Mouse (Mus musculus): ENCODE results near the gene Rhbdf2. TPM values are rescaled to one million over a fixed set of nuclear protein-coding genes. Genes with fewer than 3 reads are reported as not detected.
"Not testable (repeated sequence)": the region's sequence is repeated elsewhere in the genome, so short reads cannot be mapped to it uniquely, and the experiment has no call there.

Gene Rhbdf2
- total RNA-seq, 2 experiments from 2014 or later = 1.1 to 1.8 TPM

GRCm38 (mm10) chr11:116620073-116620472, 6.7 kb downstream of the Rhbdf2 start:
- DNase-seq (ENCODE audit: extremely low spot score in 1 of 2, low spot score in 1 of 2) = no peak

- no peak for DNase-seq (ENCODE audit: extremely low spot score in 1 of 2, low spot score in 1 of 2)
Observed at GRCm38 (mm10) chr11:116619561-116619960, 7.3 kb downstream of the Rhbdf2 start.

GRCm38 (mm10) chr11:116619156-116619555, 7.7 kb downstream of the Rhbdf2 start:
- no peak for DNase-seq (ENCODE audit: extremely low spot score in 1 of 2, low spot score in 1 of 2)

- no peak for DNase-seq (ENCODE audit: extremely low spot score in 1 of 2, low spot score in 1 of 2)
Observed at GRCm38 (mm10) chr11:116618666-116619065, 8.2 kb downstream of the Rhbdf2 start.

GRCm38 (mm10) chr11:116617641-116618040, 9.2 kb downstream of the Rhbdf2 start:
- no peak for DNase-seq (ENCODE audit: extremely low spot score in 1 of 2, low spot score in 1 of 2)

GRCm38 (mm10) chr11:116616438-116617118, 10.2 kb downstream of the Rhbdf2 start:
- DNase-seq (ENCODE audit: extremely low spot score in 1 of 2, low spot score in 1 of 2) = no peak

- no peak for DNase-seq (ENCODE audit: extremely low spot score in 1 of 2, low spot score in 1 of 2)
Observed at GRCm38 (mm10) chr11:116615735-116616437, 10.9 kb downstream of the Rhbdf2 start.

- no peak for DNase-seq (ENCODE audit: extremely low spot score in 1 of 2, low spot score in 1 of 2)
Observed at GRCm38 (mm10) chr11:116613234-116613633, 13.6 kb downstream of the Rhbdf2 start.

- DNase-seq (ENCODE audit: extremely low spot score in 1 of 2, low spot score in 1 of 2) = no peak
Observed at GRCm38 (mm10) chr11:116612554-116612953, 14.3 kb downstream of the Rhbdf2 start.

GRCm38 (mm10) chr11:116611883-116612282, 14.9 kb downstream of the Rhbdf2 start:
- DNase-seq (ENCODE audit: extremely low spot score in 1 of 2, low spot score in 1 of 2) = no peak

GRCm38 (mm10) chr11:116611168-116611567, 15.7 kb downstream of the Rhbdf2 start:
- DNase-seq (ENCODE audit: extremely low spot score in 1 of 2, low spot score in 1 of 2) = not testable (repeated sequence)

GRCm38 (mm10) chr11:116609965-116610630, 16.7 kb downstream of the Rhbdf2 start:
- no peak for DNase-seq (ENCODE audit: extremely low spot score in 1 of 2, low spot score in 1 of 2)

GRCm38 (mm10) chr11:116607717-116608116, 19.1 kb downstream of the Rhbdf2 start:
- no peak for DNase-seq (ENCODE audit: extremely low spot score in 1 of 2, low spot score in 1 of 2)

GRCm38 (mm10) chr11:116604097-116604496, 22.7 kb downstream of the Rhbdf2 start:
- no peak for DNase-seq (ENCODE audit: extremely low spot score in 1 of 2, low spot score in 1 of 2)

GRCm38 (mm10) chr11:116603339-116603738, 23.5 kb downstream of the Rhbdf2 start:
- no peak for DNase-seq (ENCODE audit: extremely low spot score in 1 of 2, low spot score in 1 of 2)

- no peak for DNase-seq (ENCODE audit: extremely low spot score in 1 of 2, low spot score in 1 of 2)
Observed at GRCm38 (mm10) chr11:116602043-116602442, 24.8 kb downstream of the Rhbdf2 start.

- no peak for DNase-seq (ENCODE audit: extremely low spot score in 1 of 2, low spot score in 1 of 2)
Observed at GRCm38 (mm10) chr11:116601166-116601565, 25.7 kb downstream of the Rhbdf2 start.

GRCm38 (mm10) chr11:116599230-116599629, 27.6 kb downstream of the Rhbdf2 start:
- DNase-seq (ENCODE audit: extremely low spot score in 1 of 2, low spot score in 1 of 2) = no peak

GRCm38 (mm10) chr11:116598193-116598592, 28.6 kb downstream of the Rhbdf2 start:
- no peak for DNase-seq (ENCODE audit: extremely low spot score in 1 of 2, low spot score in 1 of 2)

GRCm38 (mm10) chr11:116596766-116597165, 30.1 kb downstream of the Rhbdf2 start:
- DNase-seq (ENCODE audit: extremely low spot score in 1 of 2, low spot score in 1 of 2) = no peak

- no peak for DNase-seq (ENCODE audit: extremely low spot score in 1 of 2, low spot score in 1 of 2)
Observed at GRCm38 (mm10) chr11:116593345-116593744, 33.5 kb downstream of the Rhbdf2 start.

Data from layer of hippocampus, postnatal 25 days (tissue).